Mouse (Mus musculus): ENCODE data around the gene Anapc11. TPM values are rescaled to one million over a fixed set of nuclear protein-coding genes. Genes with fewer than 3 reads are reported as not detected.
"Not testable (repeated sequence)": the region's sequence is repeated elsewhere in the genome, so short reads cannot be mapped to it uniquely, and the experiment has no call there.

Gene Anapc11
- polyA plus RNA-seq (2017; shearing (Covaris generic)), result 100 to 1,000 TPM; 112 to 117 TPM

- peak; percentile 86 for ATAC-seq
These were observed at the start of gene Anapc11, which contains the start of gene Alyref for GRCm38 (mm10) chr11:120598283-120598989. Anapc11 (plus strand) TSS chr11:120598421. Alyref (minus strand) TSS chr11:120598365.

- ATAC-seq, result no peak
These were observed 49.4 kb upstream of the Anapc11 start for GRCm38 (mm10) chr11:120548786-120549167.

- peak; percentile 72 for ATAC-seq
These were observed 48.9 kb upstream of the Anapc11 start, which contains the start of gene Mcrip1 for GRCm38 (mm10) chr11:120549168-120549945. Mcrip1 (minus strand) TSS chr11:120549727.

GRCm38 (mm10) chr11:120549986-120550809 lies 48.0 kb upstream of the Anapc11 start:
- ATAC-seq, result no peak

GRCm38 (mm10) chr11:120550810-120551440 lies 47.3 kb upstream of the Anapc11 start, which contains the start of gene Ppp1r27:
Ppp1r27 (minus strand) TSS chr11:120551132.
- ATAC-seq, result no peak

- ATAC-seq, result no peak
These were observed 45.5 kb upstream of the Anapc11 start for GRCm38 (mm10) chr11:120552736-120553135.

GRCm38 (mm10) chr11:120554834-120555233 lies 43.4 kb upstream of the Anapc11 start:
- no peak for ATAC-seq

GRCm38 (mm10) chr11:120555260-120555659 lies 43.0 kb upstream of the Anapc11 start:
- no peak for ATAC-seq

- not testable (repeated sequence) for ATAC-seq
These were observed 39.4 kb upstream of the Anapc11 start for GRCm38 (mm10) chr11:120558843-120559242.

- ATAC-seq, result no peak
These were observed 37.1 kb upstream of the Anapc11 start for GRCm38 (mm10) chr11:120560952-120561728.

- no peak for ATAC-seq
These were observed 35.3 kb upstream of the Anapc11 start for GRCm38 (mm10) chr11:120562949-120563348.

GRCm38 (mm10) chr11:120565114-120565513 lies 33.1 kb upstream of the Anapc11 start:
- ATAC-seq, result no peak

- ATAC-seq, result no peak
These were observed 29.9 kb upstream of the Anapc11 start for GRCm38 (mm10) chr11:120568324-120568723.

- ATAC-seq, result no peak
These were observed 27.1 kb upstream of the Anapc11 start for GRCm38 (mm10) chr11:120571122-120571521.

GRCm38 (mm10) chr11:120571754-120572416 lies 26.3 kb upstream of the Anapc11 start:
- ATAC-seq, result no peak

- ATAC-seq, result no peak
These were observed 25.8 kb upstream of the Anapc11 start for GRCm38 (mm10) chr11:120572417-120572751.

- ATAC-seq, result peak; percentile 75
These were observed 25.3 kb upstream of the Anapc11 start, which contains the start of gene P4hb for GRCm38 (mm10) chr11:120572752-120573584. P4hb (minus strand) TSS chr11:120573253.

GRCm38 (mm10) chr11:120573585-120574277 lies 24.5 kb upstream of the Anapc11 start:
- ATAC-seq, result peak; percentile 27

- no peak for ATAC-seq
These were observed 24.0 kb upstream of the Anapc11 start for GRCm38 (mm10) chr11:120574278-120574600.
